Mouse (Mus musculus) C2C12 (cell line): ENCODE results near the gene Olfr435. TPM values are rescaled to one million over a fixed set of nuclear protein-coding genes. Genes with fewer than 3 reads are reported as not detected.

Source experiments
- H3K27me3 ChIP-seq: one replicate; pipeline ENCODE4 v1.6.1; 2011; ENCODE audit not compliant: control insufficient read depth, insufficient read depth, insufficient read length
- H3K36me3 ChIP-seq: one replicate; pipeline ENCODE4 v1.6.1; 2011; ENCODE audit not compliant: control insufficient read depth, insufficient read depth
- H3K4me3 ChIP-seq: one replicate; pipeline ENCODE4 v1.5.1; 2011; ENCODE audit warnings: mild to moderate bottlenecking, control low read depth; ENCODE audit not compliant: poor library complexity, insufficient read depth, severe bottlenecking
- H3K79me2 ChIP-seq: one replicate; pipeline ENCODE4 v1.6.1; 2011; ENCODE audit not compliant: control insufficient read depth, insufficient read depth
- H3K79me3 ChIP-seq: one replicate; pipeline ENCODE4 v1.6.1; 2011; ENCODE audit warnings: low read depth, control low read depth
- H3ac ChIP-seq: one replicate; pipeline ENCODE3; 2011; ENCODE audit warnings: low read depth; ENCODE audit not compliant: control insufficient read depth, insufficient read length
- CEBPB ChIP-seq: IDR thresholded peaks from one replicate; pipeline ENCODE4 v1.6.1; 2011; ENCODE audit warnings: low read depth, mild to moderate bottlenecking, control low read depth, moderate library complexity
- CTCF ChIP-seq: IDR thresholded peaks from one replicate; pipeline ENCODE4 v1.5.1; 2011; ENCODE audit not compliant: control insufficient read depth, insufficient read depth, insufficient read length
- FOSL1 ChIP-seq: IDR thresholded peaks from one replicate; pipeline ENCODE4 v1.8.0; 2011; ENCODE audit warnings: mild to moderate bottlenecking, low read length; ENCODE audit not compliant: poor library complexity, insufficient read depth, severe bottlenecking
- MAX ChIP-seq: IDR thresholded peaks from one replicate; pipeline ENCODE4 v1.6.1; 2011; ENCODE audit warnings: mild to moderate bottlenecking, control low read depth
- MYOD1 ChIP-seq: IDR thresholded peaks from one replicate; pipeline ENCODE4 v1.6.1; 2011; ENCODE audit warnings: low read depth; ENCODE audit not compliant: control insufficient read depth, insufficient read length
- MYOG ChIP-seq: IDR thresholded peaks from one replicate; pipeline ENCODE4 v1.6.1; 2011; ENCODE audit not compliant: control insufficient read depth, insufficient read length; ENCODE audit errors: extremely low read depth
- USF1 ChIP-seq: IDR thresholded peaks from one replicate; pipeline ENCODE4 v1.6.1; 2011; ENCODE audit warnings: low read depth, mild to moderate bottlenecking, control low read depth, moderate library complexity
- long read RNA-seq, 2 experiments: library from polyadenylated mRNA; unstranded; transcript quantifications; one replicate each; pipeline ENCODE4 v2.0.0; 2019 to 2020
- polyA plus RNA-seq: library from polyadenylated mRNA; unstranded; fragments of >200 nt; fragmentation: generic; extraction: Trizol; gene quantifications from one replicate; pipeline ENCODE4 v1.2.1, GENCODE M21; 2012; ENCODE audit warnings: missing spikeins

Olfr435 gene
- not detected for polyA plus RNA-seq
- long read RNA-seq, experiment 1, result 0 reads
- long read RNA-seq, experiment 2, result 0 reads

DNA sequence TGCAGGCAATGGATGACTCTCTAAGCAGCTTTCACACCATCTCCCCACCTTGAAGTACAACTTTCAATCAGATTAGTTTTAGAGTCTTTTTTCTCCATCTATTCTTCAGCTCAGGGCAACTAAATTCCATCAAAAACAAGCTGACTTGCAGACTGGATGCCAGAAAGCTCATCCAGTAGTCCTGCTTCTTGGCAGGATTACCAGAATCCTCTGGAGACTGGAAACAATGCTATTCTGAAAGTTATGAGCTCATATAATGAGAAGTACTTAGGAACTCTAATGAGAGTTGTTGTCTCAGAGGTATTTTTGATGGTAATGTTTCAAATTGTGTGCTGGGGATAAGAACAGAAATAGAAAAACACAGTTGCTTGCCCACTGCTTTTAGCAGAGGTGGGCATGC, at the start of gene Olfr435:
Gene Olfr435 (plus strand): TSS at position 366 of the 400 bp plus-strand sequence.
- Histone ChIP-seq H3K36me3 (no peaks in the 10 kb centered on the region), H3K79me2 (no peaks in the 10 kb centered on the region), H3K27me3 (no peaks in the 10 kb centered on the region), H3K79me3 (no peaks in the 10 kb centered on the region), H3K4me3 (no peak within 1 kb of the TSS), H3ac (no peak within 1 kb of the TSS)
- TF ChIP-seq MYOD1, result no peak
- TF ChIP-seq CEBPB, result no peak
- no peak for TF ChIP-seq FOSL1
- TF ChIP-seq MYOG, result no peak
- TF ChIP-seq MAX, result no peak
- TF ChIP-seq CTCF, result no peak
- TF ChIP-seq USF1, result no peak

- H3K4me3 ChIP-seq, result no peak overlapping the region
- no peaks in the 10 kb centered on the region for H3K36me3 ChIP-seq
- TF ChIP-seq FOSL1, result no peak
- TF ChIP-seq CEBPB, result no peak
- TF ChIP-seq USF1, result no peak
- TF ChIP-seq MYOD1, result no peak
- no peak for TF ChIP-seq MAX
- no peak for TF ChIP-seq MYOG
- TF ChIP-seq CTCF, result no peak
- H3K79me3 ChIP-seq, result no peaks in the 10 kb centered on the region
- H3K27me3 ChIP-seq, result no peaks in the 10 kb centered on the region
- H3ac ChIP-seq, result no peak overlapping the region
- no peaks in the 10 kb centered on the region for H3K79me2 ChIP-seq
These were observed 37.4 kb upstream of the Olfr435 start for GRCm38 (mm10) chr6:43159502-43159901.

- Histone ChIP-seq H3ac (no peak within 1 kb of the TSS), H3K79me2 (no peaks in the 10 kb centered on the region), H3K27me3 (no peaks in the 10 kb centered on the region), H3K36me3 (no peaks in the 10 kb centered on the region), H3K4me3 (no peak within 1 kb of the TSS), H3K79me3 (no peaks in the 10 kb centered on the region)
- TF ChIP-seq MYOG, result no peak
- no peak for TF ChIP-seq USF1
- no peak for TF ChIP-seq MYOD1
- TF ChIP-seq MAX, result no peak
- no peak for TF ChIP-seq FOSL1
- TF ChIP-seq CTCF, result no peak
- no peak for TF ChIP-seq CEBPB
These were observed 34.0 kb upstream of the Olfr435 start, which contains the start of gene Olfr437 for GRCm38 (mm10) chr6:43162982-43163381. Gene Olfr437 (plus strand): TSS chr6:43163282.

DNA sequence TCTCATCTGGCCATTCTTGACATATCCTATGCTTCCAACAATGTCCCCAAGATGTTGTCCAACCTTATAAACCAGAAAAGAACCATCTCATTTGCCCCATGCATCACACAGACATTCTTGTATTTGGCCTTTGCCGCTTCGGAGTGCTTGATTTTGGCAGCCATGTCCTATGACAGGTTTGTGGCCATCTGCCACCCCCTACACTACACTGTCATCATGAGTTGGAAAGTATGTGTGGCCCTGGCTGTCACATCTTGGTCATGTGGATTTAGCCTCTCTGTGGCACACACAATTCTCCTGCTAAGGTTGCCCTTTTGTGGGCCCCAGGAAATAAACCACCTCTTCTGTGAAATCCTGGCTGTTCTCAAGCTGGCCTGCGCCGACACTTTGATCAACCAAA, 29.7 kb upstream of the Olfr435 start:
- Histone ChIP-seq H3ac (no peak overlapping the region), H3K4me3 (no peak overlapping the region), H3K27me3 (no peaks in the 10 kb centered on the region), H3K79me3 (no peaks in the 10 kb centered on the region), H3K79me2 (no peaks in the 10 kb centered on the region), H3K36me3 (no peaks in the 10 kb centered on the region)
- no peak for TF ChIP-seq MYOG
- TF ChIP-seq CEBPB, result no peak
- TF ChIP-seq MYOD1, result no peak

- no peak for TF ChIP-seq MYOD1
- Histone ChIP-seq H3K36me3 (no peaks in the 10 kb centered on the region), H3ac (no peak within 1 kb of the TSS), H3K79me3 (no peaks in the 10 kb centered on the region), H3K79me2 (no peaks in the 10 kb centered on the region), H3K27me3 (no peaks in the 10 kb centered on the region), H3K4me3 (no peak within 1 kb of the TSS)
These were observed 25.1 kb upstream of the Olfr435 start, which contains the start of gene Olfr13 for GRCm38 (mm10) chr6:43171840-43172239. Gene Olfr13 (plus strand): TSS chr6:43172140.

GRCm38 (mm10) chr6:43178129-43178528, 18.8 kb upstream of the Olfr435 start:
- no peaks in the 10 kb centered on the region for H3K27me3 ChIP-seq
- TF ChIP-seq USF1 (no peak), MYOD1 (no peak), CTCF (no peak), FOSL1 (no peak), CEBPB (no peak)
- H3K36me3 ChIP-seq, result no peaks in the 10 kb centered on the region
- H3ac ChIP-seq, result no peak overlapping the region
- H3K79me3 ChIP-seq, result no peaks in the 10 kb centered on the region
- H3K4me3 ChIP-seq, result no peak overlapping the region
- H3K79me2 ChIP-seq, result no peaks in the 10 kb centered on the region
